Mouse (Mus musculus): ENCODE results near the gene Vps52. TPM values are rescaled to one million over a fixed set of nuclear protein-coding genes. Genes with fewer than 3 reads are reported as not detected.
A peak's percentile ranks its signal among the peaks of the same experiment; 100 is the strongest.
"Not testable (repeated sequence)": the region's sequence is repeated elsewhere in the genome, so short reads cannot be mapped to it uniquely, and the experiment has no call there.

Vps52 gene
- polyA plus RNA-seq, 1 experiment from 2014 or later, result 63.2 TPM

DNA sequence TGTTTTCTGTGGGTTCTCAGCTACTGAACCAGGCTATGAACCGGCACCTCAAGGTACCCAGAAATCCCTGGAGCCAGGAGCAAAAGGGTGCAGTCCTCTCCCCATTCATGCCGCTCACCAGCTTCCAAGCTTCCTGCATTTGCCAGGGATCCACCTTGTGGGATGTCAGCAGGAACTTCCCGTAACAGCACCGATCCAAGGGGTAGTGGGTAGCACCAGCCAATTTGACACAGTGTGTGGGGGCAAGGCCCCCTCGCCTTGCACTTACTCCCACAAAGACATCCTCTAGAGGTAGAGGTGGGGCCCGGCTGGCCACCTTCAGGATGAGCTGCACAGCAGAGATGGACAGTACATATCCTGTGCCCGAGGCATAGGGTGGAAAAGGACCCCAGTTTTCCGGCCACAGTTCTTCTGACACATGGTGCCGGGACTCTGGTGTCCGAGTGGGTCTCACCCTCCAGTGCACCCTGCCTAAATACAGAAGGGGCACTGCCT, 5.4 kb upstream of the Vps52 start:
- peaks cover 28% of the 10 kb centered on the region for H3K4me1 ChIP-seq (ENCODE audit: control insufficient read depth, insufficient read depth, low read length)
- H3K9me3 ChIP-seq (ENCODE audit: control insufficient read depth, low read length), result no peaks in the 10 kb centered on the region
- no peak for ATAC-seq (ENCODE audit: low FRiP score, low TSS enrichment)
- no peaks in the 10 kb centered on the region for H3K27me3 ChIP-seq (ENCODE audit: control insufficient read depth, insufficient read depth, low read length)
- H3K4me3 ChIP-seq (replicated peaks; ENCODE audit: low read depth, low read length), result peak overlapping the region; percentile 52
- no peak for DNase-seq
- peaks cover 67% of the 10 kb centered on the region for H3K36me3 ChIP-seq (ENCODE audit: control insufficient read depth, insufficient read depth, low read length)
- peak overlapping the region; percentile 96 for H3K4me2 ChIP-seq (ENCODE audit: low read length)
- H3K9ac ChIP-seq (replicated peaks; ENCODE audit: low read length), result peak overlapping the region; percentile 71
- WGBS, result 77% methylated on average over 10 of the region's 10 CpGs
- H3K27ac ChIP-seq (replicated peaks; ENCODE audit: low read depth, low read length), result peak overlapping the region; percentile 90

DNA sequence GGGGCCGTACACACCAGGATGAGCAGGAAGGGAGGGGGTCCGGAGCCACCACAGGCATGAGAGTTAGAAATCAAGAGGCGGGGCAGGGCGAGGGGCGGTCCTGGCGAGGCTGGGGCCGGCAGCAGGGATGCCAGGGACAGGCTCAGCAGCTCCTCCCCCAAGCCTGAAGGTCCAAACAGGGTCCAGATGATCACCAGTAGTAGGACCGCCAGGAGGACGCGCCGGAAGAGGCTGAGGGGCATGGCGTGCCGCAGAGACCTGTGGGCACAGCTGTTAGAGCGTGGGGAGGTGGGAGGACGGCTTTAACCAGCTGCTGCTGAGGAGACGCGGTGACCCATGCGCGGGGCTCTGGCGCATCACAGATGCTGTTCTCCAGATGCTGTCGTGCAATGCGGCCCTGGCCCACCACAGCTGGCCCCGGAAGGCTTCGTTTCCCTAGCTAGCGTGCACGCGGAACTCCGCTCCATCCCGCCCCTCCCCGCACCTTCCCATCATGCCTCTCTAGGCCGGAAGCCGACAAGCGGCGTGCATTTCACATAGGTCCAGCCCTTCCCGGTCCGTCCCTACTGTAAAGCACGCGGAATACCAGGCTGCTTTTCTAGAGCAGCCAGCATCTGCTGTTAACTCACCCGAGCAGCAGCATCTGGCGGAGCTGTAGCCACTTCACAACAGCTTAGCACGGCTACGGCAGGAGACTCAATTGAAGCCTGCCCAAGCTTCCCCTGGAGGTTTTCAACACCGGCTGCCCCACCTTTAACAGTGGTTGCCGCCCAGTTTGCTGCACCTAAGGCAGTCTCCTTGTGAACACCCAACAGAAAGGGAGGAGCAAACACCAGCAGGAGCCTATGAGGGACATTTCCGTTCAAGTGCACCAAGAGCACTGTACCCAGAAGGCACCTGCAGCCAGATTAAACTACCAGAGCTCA, 4.3 kb upstream of the Vps52 start, which contains the start of gene B3galt4:
Gene B3galt4, minus strand, starts transcription at position 468 of the 926 bp plus-strand sequence.
- peak within 1 kb of the TSS; percentile 52 for H3K4me3 ChIP-seq (replicated peaks; ENCODE audit: low read depth, low read length)
- H3K36me3 ChIP-seq (ENCODE audit: control insufficient read depth, insufficient read depth, low read length), result peaks cover 56% of the 10 kb centered on the region
- no peaks in the 10 kb centered on the region for H3K27me3 ChIP-seq (ENCODE audit: control insufficient read depth, insufficient read depth, low read length)
- H3K4me2 ChIP-seq (ENCODE audit: low read length), result peak within 1 kb of the TSS; percentile 96
- DNase-seq (peak; percentile 92), ATAC-seq (ENCODE audit: low FRiP score, low TSS enrichment) (peak; percentile 70)
- peak within 1 kb of the TSS; percentile 90 for H3K27ac ChIP-seq (replicated peaks; ENCODE audit: low read depth, low read length)
- H3K9me3 ChIP-seq (ENCODE audit: control insufficient read depth, low read length), result no peaks in the 10 kb centered on the region
- H3K9ac ChIP-seq (replicated peaks; ENCODE audit: low read length), result peak within 1 kb of the TSS; percentile 71
- peaks cover 28% of the 10 kb centered on the region for H3K4me1 ChIP-seq (ENCODE audit: control insufficient read depth, insufficient read depth, low read length)
- WGBS, result 1% methylated on average over 45 of the region's 45 CpGs

DNA sequence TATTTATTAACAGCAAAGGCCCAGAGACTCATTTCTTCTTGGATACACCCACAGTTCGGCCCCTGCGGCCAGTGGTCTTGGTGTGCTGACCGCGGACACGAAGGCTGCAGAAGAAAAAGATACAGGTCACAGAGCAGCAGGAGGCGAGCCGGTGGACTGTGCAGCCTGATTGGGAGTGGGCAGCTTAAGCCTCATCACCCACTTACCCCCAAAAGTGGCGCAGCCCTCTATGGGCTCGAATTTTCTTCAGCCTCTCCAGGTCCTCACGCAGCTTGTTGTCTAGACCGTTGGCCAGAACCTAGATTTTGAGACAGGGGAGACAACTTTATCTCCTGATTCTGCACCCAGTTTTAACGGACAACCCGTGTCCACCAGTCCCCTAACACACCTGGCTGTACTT, 3.6 kb upstream of the Vps52 start:
- peaks cover 34% of the 10 kb centered on the region for H3K4me1 ChIP-seq (ENCODE audit: control insufficient read depth, insufficient read depth, low read length)
- DNase-seq, result not testable (repeated sequence)

DNA sequence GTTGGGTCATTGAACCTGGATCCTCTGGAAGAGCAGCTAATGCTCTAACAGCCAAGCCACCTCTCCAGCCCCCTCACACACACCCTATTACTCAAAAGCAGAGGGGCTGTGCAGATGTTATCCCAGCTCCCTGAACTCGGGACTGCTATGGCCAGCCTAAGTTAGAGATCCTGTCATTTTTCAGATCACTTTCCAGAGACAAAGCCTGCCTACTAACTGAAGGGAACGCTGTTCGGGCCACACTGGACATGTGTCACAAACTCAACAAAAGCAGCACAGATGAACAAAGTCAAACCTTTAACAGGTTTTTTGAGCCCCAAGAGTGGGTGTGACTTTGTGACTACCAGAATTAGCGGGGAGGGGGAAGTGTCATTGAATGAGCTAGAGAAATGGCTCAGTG, 2.7 kb upstream of the Vps52 start:
- H3K27ac ChIP-seq (replicated peaks; ENCODE audit: low read depth, low read length), result no peak overlapping the region
- DNase-seq (no peak), ATAC-seq (ENCODE audit: low FRiP score, low TSS enrichment) (no peak)
- H3K9ac ChIP-seq (replicated peaks; ENCODE audit: low read length), result no peak overlapping the region
- H3K36me3 ChIP-seq (ENCODE audit: control insufficient read depth, insufficient read depth, low read length), result peaks cover 44% of the 10 kb centered on the region
- peaks cover 34% of the 10 kb centered on the region for H3K4me1 ChIP-seq (ENCODE audit: control insufficient read depth, insufficient read depth, low read length)
- H3K9me3 ChIP-seq (ENCODE audit: control insufficient read depth, low read length), result no peaks in the 10 kb centered on the region
- H3K4me2 ChIP-seq (ENCODE audit: low read length), result no peak overlapping the region
- WGBS, result 84% methylated on average over 4 of the region's 4 CpGs
- no peaks in the 10 kb centered on the region for H3K27me3 ChIP-seq (ENCODE audit: control insufficient read depth, insufficient read depth, low read length)
- H3K4me3 ChIP-seq (replicated peaks; ENCODE audit: low read depth, low read length), result no peak overlapping the region

More for the DNA sequence above, 3.6 kb upstream of the Vps52 start:
- not testable (repeated sequence) for H3K9me3 ChIP-seq (ENCODE audit: control insufficient read depth, low read length); H3K27ac ChIP-seq (replicated peaks; ENCODE audit: low read depth, low read length); H3K9ac ChIP-seq (replicated peaks; ENCODE audit: low read length); H3K27me3 ChIP-seq (ENCODE audit: control insufficient read depth, insufficient read depth, low read length); ATAC-seq (ENCODE audit: low FRiP score, low TSS enrichment)
- 74% methylated on average over 13 of the region's 13 CpGs for WGBS
- Histone ChIP-seq H3K4me3 (replicated peaks; ENCODE audit: low read depth, low read length) (peak overlapping the region; percentile 52; the same call in 1 of the 2 replicates), H3K4me2 (ENCODE audit: low read length) (peak overlapping the region; percentile 96), H3K36me3 (ENCODE audit: control insufficient read depth, insufficient read depth, low read length) (peaks cover 50% of the 10 kb centered on the region)

DNA sequence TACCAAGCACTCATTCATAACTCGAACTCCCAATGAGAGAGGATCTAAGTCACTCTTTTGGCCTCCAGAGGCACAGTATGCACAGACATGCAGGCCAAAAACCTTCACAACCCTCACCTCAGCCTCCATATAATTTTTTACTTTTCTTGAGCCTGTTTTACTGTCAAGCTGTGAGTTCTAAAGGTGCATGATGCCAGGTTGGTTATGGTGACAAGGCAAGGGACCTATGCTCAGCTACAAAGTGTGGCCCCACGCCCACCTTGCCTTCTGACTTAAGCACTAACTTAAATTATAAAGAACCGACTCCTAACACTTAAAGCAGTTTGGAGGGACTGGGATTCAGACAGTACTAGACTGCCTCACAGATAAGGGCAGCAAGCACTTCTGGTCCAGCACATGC, 2.3 kb upstream of the Vps52 start:
- Histone ChIP-seq H3K27ac (replicated peaks; ENCODE audit: low read depth, low read length) (no peak overlapping the region), H3K4me2 (ENCODE audit: low read length) (no peak overlapping the region), H3K9me3 (ENCODE audit: control insufficient read depth, low read length) (no peaks in the 10 kb centered on the region), H3K4me1 (ENCODE audit: control insufficient read depth, insufficient read depth, low read length) (peaks cover 34% of the 10 kb centered on the region), H3K36me3 (ENCODE audit: control insufficient read depth, insufficient read depth, low read length) (peaks cover 45% of the 10 kb centered on the region), H3K27me3 (ENCODE audit: control insufficient read depth, insufficient read depth, low read length) (no peaks in the 10 kb centered on the region), H3K4me3 (replicated peaks; ENCODE audit: low read depth, low read length) (no peak overlapping the region), H3K9ac (replicated peaks; ENCODE audit: low read length) (no peak overlapping the region)
- WGBS, result 90% methylated on average over 3 of the region's 3 CpGs
- DNase-seq, result no peak
- ATAC-seq (ENCODE audit: low FRiP score, low TSS enrichment), result no peak

DNA sequence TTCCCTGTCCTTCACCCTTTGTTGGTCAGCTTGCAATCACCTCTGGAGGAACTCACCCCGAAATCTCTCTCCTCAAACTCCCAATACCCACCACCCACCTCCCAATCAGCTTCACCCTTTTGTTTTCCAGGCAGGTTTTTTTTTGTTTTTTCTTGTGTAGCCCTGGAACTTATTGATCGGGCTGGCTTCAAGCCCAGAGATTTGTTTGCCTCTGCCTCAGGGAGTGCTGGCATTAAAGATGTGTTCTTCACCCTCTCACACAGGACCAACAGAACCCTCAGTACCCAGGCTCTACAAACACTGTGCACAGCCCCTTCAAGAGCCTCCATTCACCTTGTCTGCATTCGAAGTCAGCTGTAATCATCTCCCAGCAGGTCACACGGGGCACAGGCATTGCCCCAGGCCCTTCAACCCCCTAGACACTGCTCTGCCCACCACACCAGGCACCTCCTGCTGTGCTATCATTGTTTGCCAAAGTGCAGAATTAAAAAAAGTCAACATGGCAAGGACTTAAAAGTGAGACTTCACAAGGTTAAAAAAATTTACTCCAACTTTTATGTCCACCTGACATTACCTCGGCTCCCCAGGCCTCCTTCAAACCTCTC, 1.5 kb upstream of the Vps52 start:
- peak overlapping the region; percentile 93 for H3K4me2 ChIP-seq (ENCODE audit: low read length)
- H3K27me3 ChIP-seq (ENCODE audit: control insufficient read depth, insufficient read depth, low read length), result no peaks in the 10 kb centered on the region
- H3K9me3 ChIP-seq (ENCODE audit: control insufficient read depth, low read length), result no peaks in the 10 kb centered on the region
- H3K4me3 ChIP-seq (replicated peaks; ENCODE audit: low read depth, low read length), result peak overlapping the region; percentile 90
- H3K36me3 ChIP-seq (ENCODE audit: control insufficient read depth, insufficient read depth, low read length), result peaks cover 46% of the 10 kb centered on the region
- DNase-seq (no peak), ATAC-seq (ENCODE audit: low FRiP score, low TSS enrichment) (no peak)
- no peak overlapping the region for H3K27ac ChIP-seq (replicated peaks; ENCODE audit: low read depth, low read length)
- whole genome bisulfite sequencing, result 42% methylated on average over 5 of the region's 5 CpGs
- peak overlapping the region; percentile 89; the same call in 1 of the 2 replicates for H3K9ac ChIP-seq (replicated peaks; ENCODE audit: low read length)
- H3K4me1 ChIP-seq (ENCODE audit: control insufficient read depth, insufficient read depth, low read length), result peaks cover 34% of the 10 kb centered on the region

DNA sequence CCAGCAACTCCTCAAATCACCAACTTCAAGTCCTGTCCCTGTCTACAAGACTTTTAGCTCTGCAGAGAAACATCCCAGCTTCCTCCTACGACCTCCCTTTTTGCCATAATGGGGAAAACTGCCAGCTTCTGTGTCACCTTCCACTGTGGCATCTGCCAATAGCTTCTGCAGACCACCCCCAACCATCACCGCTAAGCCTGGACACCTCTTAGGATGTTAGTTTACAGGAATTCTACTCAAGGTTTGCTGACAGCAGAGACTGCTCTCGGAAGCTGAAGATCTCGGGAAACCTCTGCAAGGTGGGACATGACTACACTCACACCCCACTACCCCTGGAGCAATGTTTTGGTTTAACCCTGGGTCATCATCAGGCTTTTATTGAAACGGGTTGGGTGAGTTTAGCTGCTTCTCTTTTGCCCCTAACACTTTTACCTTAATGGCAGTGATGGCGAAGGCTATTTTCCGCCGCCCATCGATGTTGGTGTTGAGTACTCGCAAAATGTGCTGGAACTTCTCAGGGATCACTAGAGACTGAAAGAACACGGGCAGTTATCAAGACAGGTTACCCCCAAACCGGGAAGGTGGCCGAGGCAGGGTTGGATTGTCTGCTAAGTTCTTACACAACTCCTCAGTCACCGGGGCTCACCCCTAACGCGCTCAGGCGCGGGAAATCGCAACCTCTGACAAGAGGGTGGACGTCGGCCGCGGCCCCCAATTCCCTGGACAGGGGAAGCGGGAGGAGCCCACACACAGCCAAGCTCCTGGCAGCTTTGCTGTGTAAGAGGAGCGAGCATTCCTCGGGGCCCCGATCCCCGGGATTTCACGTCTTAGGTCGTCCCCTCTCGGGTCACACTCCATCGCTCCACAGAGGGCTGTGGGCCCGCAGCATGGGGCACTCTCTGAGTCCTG, 712 bp upstream of the Vps52 start:
- Histone ChIP-seq H3K9me3 (ENCODE audit: control insufficient read depth, low read length) (no peaks in the 10 kb centered on the region), H3K9ac (replicated peaks; ENCODE audit: low read length) (peak overlapping the region; percentile 89), H3K4me2 (ENCODE audit: low read length) (peak overlapping the region; percentile 93), H3K27ac (replicated peaks; ENCODE audit: low read depth, low read length) (peak overlapping the region; percentile 87), H3K4me1 (ENCODE audit: control insufficient read depth, insufficient read depth, low read length) (peaks cover 28% of the 10 kb centered on the region), H3K36me3 (ENCODE audit: control insufficient read depth, insufficient read depth, low read length) (peaks cover 46% of the 10 kb centered on the region), H3K4me3 (replicated peaks; ENCODE audit: low read depth, low read length) (peak overlapping the region; percentile 90), H3K27me3 (ENCODE audit: control insufficient read depth, insufficient read depth, low read length) (no peaks in the 10 kb centered on the region)
- WGBS, result 2% methylated on average over 33 of the region's 33 CpGs
- no peak; the same call in 1 of the 2 replicates for ATAC-seq (ENCODE audit: low FRiP score, low TSS enrichment)
- DNase-seq, result no peak

DNA sequence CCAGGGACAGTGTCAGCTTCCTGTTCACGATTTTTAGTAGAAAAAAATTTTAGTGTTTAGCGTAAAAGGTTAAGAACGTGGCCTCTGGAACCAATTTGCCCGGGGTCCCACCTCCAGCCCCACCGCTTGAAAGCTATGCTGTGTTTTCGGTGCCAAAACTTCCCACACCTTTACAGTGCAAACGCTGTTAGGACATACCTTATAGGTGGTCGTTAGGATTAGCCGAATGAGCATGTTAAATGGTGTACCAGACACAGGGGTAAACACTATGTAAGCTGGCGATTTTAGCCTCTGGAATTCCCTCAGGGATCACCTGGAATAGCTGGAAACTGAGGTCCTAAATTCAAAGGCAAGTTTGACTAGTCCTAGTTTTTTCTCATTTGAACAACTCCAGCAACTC, 724 bp downstream of the Vps52 start:
- Histone ChIP-seq H3K4me1 (ENCODE audit: control insufficient read depth, insufficient read depth, low read length) (peaks cover 18% of the 10 kb centered on the region), H3K27ac (replicated peaks; ENCODE audit: low read depth, low read length) (peak overlapping the region; percentile 91), H3K4me3 (replicated peaks; ENCODE audit: low read depth, low read length) (peak overlapping the region; percentile 90), H3K9ac (replicated peaks; ENCODE audit: low read length) (peak overlapping the region; percentile 76), H3K9me3 (ENCODE audit: control insufficient read depth, low read length) (no peaks in the 10 kb centered on the region), H3K27me3 (ENCODE audit: control insufficient read depth, insufficient read depth, low read length) (no peaks in the 10 kb centered on the region), H3K4me2 (ENCODE audit: low read length) (peak overlapping the region; percentile 84), H3K36me3 (ENCODE audit: control insufficient read depth, insufficient read depth, low read length) (peaks cover 58% of the 10 kb centered on the region)
- ATAC-seq (ENCODE audit: low FRiP score, low TSS enrichment) (no peak), DNase-seq (no peak)
- 9% methylated on average over 10 of the region's 10 CpGs for WGBS

Measured in midbrain, embryonic 14.5 days (tissue).